Mouse (Mus musculus): Measurements from ENCODE around the gene Naa50. TPM values are rescaled to one million over a fixed set of nuclear protein-coding genes. Genes with fewer than 3 reads are reported as not detected.

Gene Naa50
- polyA plus RNA-seq, 1 experiment = 23.8 TPM

- Histone ChIP-seq H3K4me1 (ENCODE audit: control insufficient read depth, insufficient read depth, low read length) (peaks cover 3% of the 10 kb centered on the region; the same call in 1 of the 2 replicates), H3K4me3 (ENCODE audit: insufficient read depth, low read length) (peak overlapping the region; percentile 82), H3K27ac (ENCODE audit: insufficient read depth, low read length) (peak overlapping the region; percentile 63)
- TF ChIP-seq POLR2A (IDR thresholded peaks at IDR 0.05; ENCODE audit: extremely low read depth, insufficient read depth, low read length) = no peak
- peak; percentile 29; the same call in 1 of the 2 replicates for TF ChIP-seq CTCF (IDR thresholded peaks at IDR 0.05; ENCODE audit: extremely low read depth, insufficient read depth, low read length)
Measured at GRCm38 (mm10) chr16:44172297-44173154, 32.9 kb downstream of the Naa50 start.

DNA sequence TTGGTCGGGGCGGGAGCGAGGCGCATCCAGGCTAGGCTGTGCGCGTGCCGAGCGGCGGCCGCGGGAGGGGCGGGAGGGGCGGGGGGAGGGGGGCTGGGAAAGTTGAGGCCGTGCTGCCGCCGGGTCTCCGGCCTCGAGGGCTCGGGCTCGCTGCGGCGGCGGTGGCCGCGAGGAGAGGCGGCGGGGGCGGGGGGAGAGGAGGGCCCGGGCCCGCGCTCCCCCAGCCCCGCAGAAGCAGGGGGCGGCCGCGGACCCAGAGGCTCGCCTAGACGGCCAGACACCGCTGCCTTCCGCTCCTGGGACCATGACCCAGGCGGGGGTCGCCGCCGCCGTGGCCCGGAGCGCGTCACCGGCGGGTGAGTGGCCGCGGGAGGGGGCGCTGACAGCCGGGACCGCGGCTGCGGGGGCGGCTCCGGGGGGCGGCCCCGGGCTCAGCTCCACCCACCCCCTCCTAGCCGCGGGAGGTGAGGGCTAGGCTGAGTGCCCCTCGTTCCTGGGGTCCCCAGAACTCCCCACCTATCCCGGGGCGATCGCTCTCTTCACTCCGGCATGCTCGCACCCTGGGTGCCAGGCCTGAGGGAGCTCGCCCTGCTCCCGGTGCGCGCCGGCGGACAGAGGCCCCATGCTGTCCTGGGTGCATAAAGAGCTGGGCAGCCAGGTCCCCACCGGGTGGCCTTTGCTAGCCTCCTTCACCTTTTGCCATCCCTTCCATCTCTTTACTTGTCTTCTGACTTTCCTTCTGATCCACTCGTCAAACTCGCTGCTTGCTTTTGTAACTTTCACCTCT, 33.7 kb downstream of the Naa50 start, which contains the start of gene Usf3:
Gene Usf3 (plus strand): TSS at position 92 of the 787 bp plus-strand sequence.
- no peak for TF ChIP-seq CTCF (IDR thresholded peaks at IDR 0.05; ENCODE audit: extremely low read depth, insufficient read depth, low read length)
- TF ChIP-seq POLR2A (IDR thresholded peaks at IDR 0.05; ENCODE audit: extremely low read depth, insufficient read depth, low read length) = no peak
- peak within 1 kb of the TSS; percentile 82 for H3K4me3 ChIP-seq (ENCODE audit: insufficient read depth, low read length)
- H3K4me1 ChIP-seq (ENCODE audit: control insufficient read depth, insufficient read depth, low read length) = peaks cover 3% of the 10 kb centered on the region; the same call in 1 of the 2 replicates
- H3K27ac ChIP-seq (ENCODE audit: insufficient read depth, low read length) = peak within 1 kb of the TSS; percentile 79

DNA sequence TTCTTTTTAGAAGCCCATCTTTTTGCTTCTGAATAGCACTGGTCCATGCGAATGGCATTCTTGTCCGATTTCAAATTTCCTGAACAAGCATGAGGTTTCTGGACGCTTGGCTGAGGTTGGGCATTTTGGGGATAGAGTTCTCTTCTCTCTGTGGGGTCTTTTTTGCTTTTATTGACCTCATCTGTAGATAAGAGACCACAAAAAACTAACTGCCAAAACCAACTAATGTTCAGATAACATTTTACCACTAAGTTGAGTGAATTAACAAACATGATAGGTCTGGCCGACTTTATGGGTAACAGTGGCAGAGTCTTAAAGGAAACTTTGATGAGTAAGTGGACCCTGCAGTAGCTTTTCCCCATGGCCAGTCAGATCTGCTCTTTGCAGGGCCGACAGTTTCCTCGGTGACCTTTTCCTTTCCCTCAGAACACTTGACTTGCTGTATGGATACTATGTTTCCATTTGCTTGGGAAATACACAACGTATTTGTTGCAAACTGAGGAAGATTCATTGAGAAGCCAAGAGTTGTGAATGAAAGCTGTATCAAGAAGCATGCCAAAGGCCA, 34.4 kb downstream of the Naa50 start:
- TF ChIP-seq POLR2A (IDR thresholded peaks at IDR 0.05; ENCODE audit: extremely low read depth, insufficient read depth, low read length) = no peak
- Histone ChIP-seq H3K4me1 (ENCODE audit: control insufficient read depth, insufficient read depth, low read length) (peaks cover 3% of the 10 kb centered on the region; the same call in 1 of the 2 replicates), H3K27ac (ENCODE audit: insufficient read depth, low read length) (no peak overlapping the region), H3K4me3 (ENCODE audit: insufficient read depth, low read length) (peak overlapping the region; percentile 82)

- Histone ChIP-seq H3K27ac (ENCODE audit: insufficient read depth, low read length) (no peak overlapping the region), H3K4me3 (ENCODE audit: insufficient read depth, low read length) (no peak overlapping the region), H3K4me1 (ENCODE audit: control insufficient read depth, insufficient read depth, low read length) (peaks cover 3% of the 10 kb centered on the region; the same call in 1 of the 2 replicates)
- TF ChIP-seq CTCF (IDR thresholded peaks at IDR 0.05; ENCODE audit: extremely low read depth, insufficient read depth, low read length) (no peak), POLR2A (IDR thresholded peaks at IDR 0.05; ENCODE audit: extremely low read depth, insufficient read depth, low read length) (no peak)
Measured at GRCm38 (mm10) chr16:44175001-44175400, 35.4 kb downstream of the Naa50 start.

GRCm38 (mm10) chr16:44176511-44176910, 36.9 kb downstream of the Naa50 start:
- H3K4me1 ChIP-seq (ENCODE audit: control insufficient read depth, insufficient read depth, low read length) = peaks cover 3% of the 10 kb centered on the region; the same call in 1 of the 2 replicates
- H3K27ac ChIP-seq (ENCODE audit: insufficient read depth, low read length) = no peak overlapping the region
- no peak for TF ChIP-seq POLR2A (IDR thresholded peaks at IDR 0.05; ENCODE audit: extremely low read depth, insufficient read depth, low read length)
- TF ChIP-seq CTCF (IDR thresholded peaks at IDR 0.05; ENCODE audit: extremely low read depth, insufficient read depth, low read length) = no peak

GRCm38 (mm10) chr16:44178555-44178954, 38.9 kb downstream of the Naa50 start:
- peaks cover 3% of the 10 kb centered on the region; the same call in 1 of the 2 replicates for H3K4me1 ChIP-seq (ENCODE audit: control insufficient read depth, insufficient read depth, low read length)
- H3K27ac ChIP-seq (ENCODE audit: insufficient read depth, low read length) = no peak overlapping the region
- no peak overlapping the region for H3K4me3 ChIP-seq (ENCODE audit: insufficient read depth, low read length)
- TF ChIP-seq POLR2A (IDR thresholded peaks at IDR 0.05; ENCODE audit: extremely low read depth, insufficient read depth, low read length) = no peak
- no peak for TF ChIP-seq CTCF (IDR thresholded peaks at IDR 0.05; ENCODE audit: extremely low read depth, insufficient read depth, low read length)

More at GRCm38 (mm10) chr16:44176511-44176910, 36.9 kb downstream of the Naa50 start:
- no peak overlapping the region for H3K4me3 ChIP-seq (ENCODE audit: insufficient read depth, low read length)

DNA sequence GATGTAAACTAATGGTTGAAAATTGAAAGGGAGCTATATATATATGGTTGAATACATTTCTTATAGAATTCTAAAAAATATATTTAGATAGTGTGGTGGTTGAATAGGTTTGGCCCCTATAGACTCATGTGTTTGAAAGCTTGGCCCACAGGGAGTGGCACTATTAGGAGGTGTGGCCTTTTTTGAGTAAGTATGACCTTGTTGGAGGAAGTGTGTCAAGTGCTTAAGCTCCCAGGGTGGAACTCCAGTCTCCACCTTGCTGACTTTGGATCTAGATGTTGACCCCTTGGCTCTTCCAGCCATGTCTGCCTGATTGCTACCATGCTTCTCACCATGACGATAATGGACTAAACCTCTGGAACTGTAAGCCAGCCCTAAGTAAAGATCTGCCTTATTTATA, 43.0 kb downstream of the Naa50 start:
- no peak overlapping the region for H3K4me3 ChIP-seq (ENCODE audit: insufficient read depth, low read length)
- no peak overlapping the region for H3K27ac ChIP-seq (ENCODE audit: insufficient read depth, low read length)
- no peaks in the 10 kb centered on the region for H3K4me1 ChIP-seq (ENCODE audit: control insufficient read depth, insufficient read depth, low read length)
- TF ChIP-seq POLR2A (IDR thresholded peaks at IDR 0.05; ENCODE audit: extremely low read depth, insufficient read depth, low read length) = no peak
- no peak for TF ChIP-seq CTCF (IDR thresholded peaks at IDR 0.05; ENCODE audit: extremely low read depth, insufficient read depth, low read length)

DNA sequence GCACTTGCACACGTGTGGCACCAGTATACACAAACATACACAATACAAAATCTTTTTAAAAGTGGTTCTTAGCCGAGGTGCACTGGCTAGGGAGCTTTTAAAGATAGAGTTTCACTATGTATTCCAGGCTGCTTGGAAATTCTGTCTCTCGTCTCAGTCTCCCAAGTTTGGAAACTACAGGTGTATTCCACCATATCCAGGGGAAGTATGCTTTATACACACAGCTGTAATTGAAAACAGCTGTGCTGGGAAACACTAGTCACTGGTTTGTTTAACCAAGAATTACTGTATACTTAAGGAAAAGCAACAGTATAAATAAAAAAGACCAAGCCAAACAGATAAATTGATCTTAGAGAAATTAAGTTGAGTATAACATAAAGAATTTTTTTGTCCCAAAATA, 45.1 kb downstream of the Naa50 start:
- Histone ChIP-seq H3K4me1 (ENCODE audit: control insufficient read depth, insufficient read depth, low read length) (no peaks in the 10 kb centered on the region), H3K4me3 (ENCODE audit: insufficient read depth, low read length) (no peak overlapping the region), H3K27ac (ENCODE audit: insufficient read depth, low read length) (no peak overlapping the region)
- TF ChIP-seq CTCF (IDR thresholded peaks at IDR 0.05; ENCODE audit: extremely low read depth, insufficient read depth, low read length) = no peak
- no peak for TF ChIP-seq POLR2A (IDR thresholded peaks at IDR 0.05; ENCODE audit: extremely low read depth, insufficient read depth, low read length)

GRCm38 (mm10) chr16:44187172-44187571, 47.5 kb downstream of the Naa50 start:
- no peak overlapping the region for H3K27ac ChIP-seq (ENCODE audit: insufficient read depth, low read length)
- TF ChIP-seq POLR2A (IDR thresholded peaks at IDR 0.05; ENCODE audit: extremely low read depth, insufficient read depth, low read length) (no peak), CTCF (IDR thresholded peaks at IDR 0.05; ENCODE audit: extremely low read depth, insufficient read depth, low read length) (no peak)
- no peak overlapping the region for H3K4me3 ChIP-seq (ENCODE audit: insufficient read depth, low read length)
- H3K4me1 ChIP-seq (ENCODE audit: control insufficient read depth, insufficient read depth, low read length) = peaks cover 5% of the 10 kb centered on the region

Measured in cortical plate, adult 2 months (tissue).